Mouse (Mus musculus): ENCODE results near the gene Oosp2. TPM values are rescaled to one million over a fixed set of nuclear protein-coding genes. Genes with fewer than 3 reads are reported as not detected.

The Oosp2 gene
- not detected for total RNA-seq (2023)

DNA sequence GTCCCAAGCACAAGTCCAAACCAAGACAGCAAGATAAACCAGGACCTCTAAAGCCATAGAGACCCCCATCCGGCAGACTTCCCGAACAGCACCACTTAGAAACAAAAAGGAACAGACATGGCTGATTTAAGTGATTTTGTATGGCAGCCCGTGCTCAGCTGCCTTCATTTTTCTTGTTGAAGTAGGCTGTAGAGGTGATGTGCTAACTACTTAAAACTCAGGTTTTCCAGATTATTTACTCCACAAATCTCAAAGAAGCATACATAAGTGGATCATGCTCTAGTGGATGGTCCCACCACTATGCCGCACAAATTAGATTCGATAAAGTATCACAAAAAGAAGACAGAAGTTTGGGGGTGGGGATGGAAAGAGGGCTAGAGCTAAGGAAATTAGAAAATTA is at the start of gene Oosp2:
TSS of gene Oosp2 (minus strand) at position 101 of the 400 bp plus-strand sequence.

DNA sequence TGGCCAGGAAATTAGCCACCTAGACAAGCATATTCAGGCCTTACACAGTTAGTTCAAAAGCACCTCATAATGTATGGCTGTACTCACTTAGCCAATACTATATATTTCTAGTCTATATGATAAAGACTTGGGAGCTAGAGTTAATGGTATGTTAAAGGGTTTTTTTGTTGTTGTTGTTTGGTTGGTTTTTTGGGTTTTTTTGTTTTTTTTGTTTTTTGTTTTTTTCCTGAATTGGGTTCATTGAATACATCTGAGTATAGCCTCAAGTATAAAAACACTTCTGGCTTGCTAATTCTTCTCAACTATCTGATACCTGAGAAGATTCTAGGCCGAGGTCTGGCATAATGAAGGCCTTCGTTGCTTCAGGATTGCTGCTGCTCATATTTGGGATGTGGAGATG is 36.4 kb upstream of the Oosp2 start, which contains the start of gene Oosp3:
TSS of gene Oosp3 (plus strand) at position 301 of the 400 bp plus-strand sequence.

DNA sequence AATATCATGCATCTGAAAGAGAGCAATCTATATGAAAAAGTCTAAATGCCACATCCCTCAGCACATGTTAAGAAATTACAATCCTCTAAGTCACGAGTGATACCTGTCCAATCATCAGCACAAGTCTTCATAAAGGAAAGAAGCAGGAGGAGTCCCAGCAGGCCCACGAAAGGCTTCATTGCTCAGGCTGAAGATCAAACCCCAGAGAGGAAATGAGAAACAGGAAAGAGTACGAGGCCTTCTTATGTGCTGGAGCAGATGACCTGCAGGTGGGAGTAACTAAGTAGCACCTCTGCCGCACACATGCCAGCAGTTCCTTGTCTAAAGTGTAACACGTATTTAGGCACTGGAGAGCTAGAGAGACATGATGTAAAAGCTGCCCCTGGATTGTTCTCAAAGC is 30.5 kb upstream of the Oosp2 start, which contains the start of gene Oosp1:
TSS of gene Oosp1 (minus strand) at position 312 of the 400 bp plus-strand sequence.

DNA sequence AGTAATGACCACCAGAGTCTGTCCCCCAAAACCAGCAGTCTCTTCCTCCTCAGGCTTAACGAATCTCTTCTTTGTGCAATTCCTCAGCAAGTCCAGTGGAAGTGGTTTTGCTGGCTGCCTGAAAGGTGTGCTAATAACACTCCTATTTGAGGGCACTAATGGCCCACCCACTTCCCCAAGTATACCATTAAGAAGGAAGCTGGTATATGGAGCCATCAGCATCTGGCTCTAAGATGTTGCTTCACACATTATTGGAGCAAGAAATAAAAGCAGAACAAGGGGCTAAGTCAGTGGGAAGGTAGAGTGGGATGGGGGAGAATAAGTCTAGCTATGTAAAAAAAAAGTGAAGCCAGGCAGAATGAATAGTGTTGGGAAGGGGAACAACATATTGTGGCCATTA is 19.6 kb downstream of the Oosp2 start, which contains the start of gene Ms4a3:
TSS of gene Ms4a3 (minus strand) at position 120 of the 400 bp plus-strand sequence.

DNA sequence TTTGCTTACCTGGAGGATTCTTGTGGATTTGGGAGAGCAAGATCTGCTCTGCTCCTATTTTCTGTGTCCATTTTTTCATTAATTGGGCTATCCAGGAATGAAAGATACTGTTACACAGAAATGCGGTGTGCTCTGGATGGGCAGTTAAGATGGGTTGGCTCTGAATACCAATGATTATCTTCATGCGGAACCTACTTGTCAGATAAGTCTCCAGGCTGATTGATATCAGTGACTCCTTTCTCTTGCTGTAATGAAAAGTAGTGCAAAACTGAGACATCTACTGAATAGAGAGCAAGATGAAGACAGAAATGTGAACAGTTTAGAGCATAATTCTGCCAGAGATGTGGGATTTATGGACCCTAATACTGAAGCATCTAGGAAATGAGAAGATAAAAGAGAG is 36.8 kb downstream of the Oosp2 start, which contains the start of gene Ms4a2:
TSS of gene Ms4a2 (minus strand) at position 169 of the 400 bp plus-strand sequence.

DNA sequence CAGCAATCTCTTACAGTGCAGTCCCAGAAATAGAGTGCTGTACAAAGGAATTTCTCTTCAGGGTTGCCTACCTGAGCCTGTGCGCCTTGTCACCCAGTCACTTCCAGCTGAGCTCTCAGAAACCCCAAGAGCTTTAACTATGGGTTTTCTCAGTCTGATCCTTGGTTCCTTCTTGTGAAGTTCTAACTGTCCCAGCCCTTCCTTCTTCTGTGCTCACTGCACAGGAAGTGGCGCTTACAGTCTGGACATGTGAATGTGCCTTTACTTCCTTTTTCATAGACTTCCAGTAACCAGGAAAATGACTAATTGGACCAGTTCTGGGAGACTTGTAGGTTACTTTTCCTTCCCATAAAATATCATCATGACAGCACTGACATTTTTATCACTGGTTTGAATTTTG is 55.8 kb downstream of the Oosp2 start, which contains the start of gene Ms4a6d:
TSS of gene Ms4a6d (minus strand) at position 247 of the 400 bp plus-strand sequence.

Other genes with a start within 250 kb of the Oosp2 start
- gene Ms4a4b, start 217.0 kb downstream of the Oosp2 start, total RNA-seq (2023): 839 TPM
- gene Ms4a6c, start 191.2 kb downstream of the Oosp2 start, total RNA-seq (2023): 40.2 TPM
- gene Gm8369, start 174.6 kb downstream of the Oosp2 start, total RNA-seq (2023): 354 TPM
- gene Ms4a6b, start 144.0 kb downstream of the Oosp2 start, total RNA-seq (2023): 659 TPM
- not detected for gene Ms4a4d, start 123.8 kb downstream of the Oosp2 start, total RNA-seq (2023)
- 9.2 TPM for gene Ms4a6d, start 55.7 kb downstream of the Oosp2 start, total RNA-seq (2023)
- gene Ms4a2, start 36.8 kb downstream of the Oosp2 start, total RNA-seq (2023): not detected
- not detected for gene Ms4a3, start 19.7 kb downstream of the Oosp2 start, total RNA-seq (2023)
- gene Oosp1, start 30.6 kb upstream of the Oosp2 start, total RNA-seq (2023): 1.4 TPM
- gene Oosp3, start 36.5 kb upstream of the Oosp2 start, total RNA-seq (2023): not detected
- gene Gif, start 87.0 kb upstream of the Oosp2 start, total RNA-seq (2023): not detected
- 22.4 TPM for gene Mrpl16, start 109.8 kb upstream of the Oosp2 start, total RNA-seq (2023)
- 9.5 TPM for gene Stx3, start 158.8 kb upstream of the Oosp2 start, total RNA-seq (2023)
- gene Olfr1417, start 178.7 kb upstream of the Oosp2 start, total RNA-seq (2023): not detected
- not detected for gene Olfr1418, start 200.5 kb upstream of the Oosp2 start, total RNA-seq (2023)
- gene Olfr1419, start 214.5 kb upstream of the Oosp2 start, total RNA-seq (2023): not detected
- gene Olfr1420, start 226.0 kb upstream of the Oosp2 start, total RNA-seq (2023): not detected